Mouse (Mus musculus) liver, embryonic 14.5 days (tissue): ENCODE measurements at regions not wholly inside any gene's neighbourhood (a gene's known extent, or its start where the extent isn't known, plus 50 kb on each side); places are given as distances from the start of the nearest gene placed in this dataset.

Source experiments
- CTCF ChIP-seq: IDR thresholded peaks from 2 replicates; pipeline ENCODE4 v1.5.1; 2016; ENCODE audit warnings: antibody characterized with exemption, low read depth, control low read depth
- EP300 ChIP-seq: IDR thresholded peaks from 2 replicates; pipeline ENCODE4 v1.6.1; 2016; ENCODE audit warnings: antibody characterized with exemption, low read depth

GRCm38 (mm10) chr4:95283789-95284188, 231.8 kb upstream of the Jun start:
- no peak for TF ChIP-seq CTCF
- no peak for TF ChIP-seq EP300
